Mouse (Mus musculus) spleen, postnatal 36 days (tissue): ENCODE measurements at regions not wholly inside any gene's neighbourhood (a gene's known extent, or its start where the extent isn't known, plus 50 kb on each side); places are given as distances from the start of the nearest gene placed in this dataset.

ENCODE experiments used
- DNase-seq, 2 experiments: peaks; one replicate each; pipeline ENCODE4 v3.0.0; 2022; ENCODE audit warnings: low spot score in 2 of 2, mixed read lengths in 1 of 2

DNA sequence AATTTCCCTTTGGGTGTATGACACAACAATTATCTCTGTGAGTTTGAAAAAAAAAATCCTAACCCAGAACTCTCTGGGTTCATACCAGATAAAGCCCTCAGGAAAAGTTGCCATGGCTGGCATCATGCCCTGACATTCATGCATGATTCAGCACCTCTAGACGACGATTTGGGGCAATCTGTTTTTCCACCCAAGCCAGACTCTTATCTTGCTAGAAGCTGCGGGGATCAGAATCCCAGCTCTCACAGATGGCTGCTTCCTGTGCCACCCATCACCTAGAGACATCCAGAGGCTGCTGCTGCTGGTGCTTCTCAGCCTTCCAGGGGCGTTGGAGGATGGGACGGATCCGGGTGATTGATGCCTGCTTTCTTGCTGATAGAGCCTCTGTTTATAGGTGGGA is 209.2 kb downstream of the Cd47 start:
- no peak for DNase-seq

DNA sequence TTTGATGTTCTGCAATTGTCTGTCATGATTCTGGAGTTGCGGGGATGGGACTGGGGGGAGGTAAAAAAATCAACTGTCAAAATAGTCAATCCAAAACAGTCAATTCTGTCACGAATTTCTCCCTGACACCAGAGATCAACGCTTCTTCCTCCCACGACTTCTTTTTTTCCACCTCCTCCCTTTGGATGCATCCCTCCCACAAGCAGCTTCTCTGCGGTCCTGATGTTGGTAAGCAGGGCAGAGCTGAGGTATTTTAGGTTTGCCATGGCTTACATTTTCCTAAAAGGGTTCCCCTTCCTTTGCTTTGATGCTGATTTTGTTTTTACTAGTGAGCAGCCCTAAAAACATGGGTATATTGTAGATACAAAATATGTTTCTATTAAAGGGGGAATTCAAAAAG is 209.7 kb downstream of the Cd47 start:
- DNase-seq: no peak

DNA sequence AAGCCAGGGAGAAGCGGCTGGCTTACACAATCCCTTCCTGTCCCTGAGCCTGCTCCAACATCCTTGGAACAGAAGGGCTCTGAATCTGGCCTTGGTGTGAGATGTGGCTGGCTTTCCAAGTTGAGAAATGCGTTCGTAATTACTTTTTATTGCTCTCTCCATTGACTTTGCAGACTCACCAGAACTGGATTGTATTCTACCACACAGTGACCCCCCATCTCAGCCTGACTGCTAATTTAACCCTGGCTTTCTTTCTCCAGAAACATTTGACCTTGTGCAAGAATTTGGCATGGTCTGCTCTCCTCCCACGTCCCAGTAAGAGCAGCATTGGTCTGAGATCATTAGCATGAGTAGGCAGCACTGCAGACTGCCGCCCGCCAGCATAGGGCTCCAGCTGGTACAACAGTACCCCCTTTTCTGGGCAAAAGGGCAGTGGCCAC is 210.2 kb downstream of the Cd47 start:
- peak; percentile 6 to 8 for DNase-seq

DNA sequence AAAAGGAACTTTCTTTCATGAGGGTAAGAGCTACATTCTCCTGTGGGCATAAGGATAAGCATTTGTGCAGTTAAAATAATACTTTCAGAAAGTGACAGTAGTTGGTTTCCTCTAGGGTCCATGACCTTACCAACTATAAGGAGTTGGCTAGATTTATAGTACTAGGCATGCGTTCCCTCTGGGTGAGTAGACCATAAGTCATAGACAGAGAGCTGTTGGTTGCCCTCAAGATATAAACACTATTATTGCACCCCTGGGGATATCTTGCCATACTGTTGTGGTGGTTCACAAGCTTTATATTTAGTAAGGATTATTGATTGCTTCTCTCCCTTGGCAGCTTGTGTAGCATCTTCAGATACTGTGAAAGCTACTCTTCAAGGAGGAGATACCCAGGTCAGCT is 223.6 kb downstream of the Cd47 start:
- DNase-seq: no peak

DNA sequence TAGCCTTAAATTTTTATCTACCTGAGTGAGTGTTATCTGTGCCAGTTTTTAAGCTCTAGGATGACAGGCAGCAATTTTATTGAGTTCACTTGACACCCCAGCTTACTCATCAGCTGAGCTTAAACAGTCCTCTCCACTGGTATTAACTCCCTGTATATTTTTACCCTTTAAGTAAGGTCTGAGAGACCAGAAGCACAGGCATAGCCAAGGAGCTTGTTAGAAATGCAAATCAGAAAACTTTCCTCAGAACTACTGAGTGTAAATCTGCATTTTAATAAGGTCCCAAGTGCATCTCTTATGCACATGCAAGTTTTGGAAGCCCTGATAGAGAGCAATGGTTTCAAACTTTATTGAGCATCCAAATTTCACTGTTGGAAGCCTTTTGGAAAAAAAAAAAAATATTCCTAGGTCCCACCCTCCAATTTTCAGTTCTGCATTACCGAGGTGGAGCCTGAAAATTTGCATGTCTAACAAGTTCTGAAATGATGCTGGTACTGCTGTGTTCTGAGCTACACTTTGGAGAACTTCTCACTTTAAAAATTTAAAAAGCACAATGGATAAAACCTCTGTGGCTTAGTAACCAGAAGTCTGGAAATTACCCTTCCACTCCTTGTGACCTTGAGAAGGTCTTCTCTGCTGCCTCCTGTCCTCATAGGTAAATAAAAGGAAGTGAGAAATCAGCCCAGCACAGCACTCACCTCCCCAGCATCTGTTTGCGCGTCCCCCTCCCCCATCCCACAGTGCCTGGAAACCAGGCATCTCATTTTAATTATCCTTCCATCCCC is 226.0 kb downstream of the Cd47 start:
- DNase-seq: peak; percentile 54 to 55

DNA sequence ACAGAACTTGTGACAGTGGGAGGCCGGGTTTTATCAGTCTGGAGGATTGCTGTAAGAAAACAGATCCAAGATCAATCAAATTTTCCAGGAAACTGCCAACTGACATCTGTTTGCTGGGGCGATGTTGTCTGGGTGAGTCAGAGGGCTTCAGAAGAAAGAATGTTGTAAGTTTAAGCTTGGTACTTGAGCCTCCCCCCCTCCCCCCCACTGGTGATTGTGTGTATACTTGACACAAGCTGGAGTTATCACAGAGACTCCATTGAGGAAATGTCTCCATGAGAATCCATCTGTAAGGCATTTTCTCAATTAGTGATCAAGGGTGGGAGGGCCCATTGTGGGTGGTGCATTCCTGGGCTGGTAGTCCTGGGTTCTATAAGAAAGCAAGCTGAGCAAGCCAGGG is 226.9 kb downstream of the Cd47 start:
- DNase-seq: no peak

DNA sequence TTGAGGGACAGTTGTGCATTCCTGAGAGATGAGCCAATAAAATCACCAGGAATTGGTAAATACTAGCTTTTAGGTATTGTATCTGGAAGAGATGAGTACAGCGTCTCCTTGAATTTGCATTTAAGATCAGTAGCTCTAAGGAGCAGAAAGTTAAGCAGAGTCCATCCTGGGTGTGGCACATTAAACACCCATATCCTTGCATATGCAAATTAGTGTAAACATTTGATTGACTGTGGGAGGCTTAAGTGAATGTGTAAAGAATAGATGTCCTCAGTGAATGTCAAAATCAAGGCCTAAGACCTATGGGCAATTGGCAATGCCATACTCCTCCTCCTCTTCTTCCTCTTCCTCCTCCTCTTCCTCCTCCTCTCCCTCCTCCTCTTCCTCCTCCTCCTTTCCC is 229.4 kb downstream of the Cd47 start:
- no peak for DNase-seq

DNA sequence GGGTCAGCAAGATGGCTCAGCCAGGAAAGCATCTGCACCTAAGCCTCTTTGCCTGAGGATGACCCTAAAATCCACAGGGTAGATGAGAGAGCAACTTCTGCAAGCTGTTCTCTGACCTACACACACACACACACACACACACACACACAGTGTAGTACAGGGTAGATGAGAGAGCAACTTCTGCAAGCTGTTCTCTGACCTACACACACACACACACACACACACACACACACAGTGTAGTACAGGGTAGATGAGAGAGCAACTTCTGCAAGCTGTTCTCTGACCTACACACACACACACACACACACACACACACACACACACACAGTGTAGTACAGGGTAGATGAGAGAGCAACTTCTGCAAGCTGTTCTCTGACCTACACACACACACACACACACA is 230.0 kb downstream of the Cd47 start:
- DNase-seq: peak; percentile 20 to 28

DNA sequence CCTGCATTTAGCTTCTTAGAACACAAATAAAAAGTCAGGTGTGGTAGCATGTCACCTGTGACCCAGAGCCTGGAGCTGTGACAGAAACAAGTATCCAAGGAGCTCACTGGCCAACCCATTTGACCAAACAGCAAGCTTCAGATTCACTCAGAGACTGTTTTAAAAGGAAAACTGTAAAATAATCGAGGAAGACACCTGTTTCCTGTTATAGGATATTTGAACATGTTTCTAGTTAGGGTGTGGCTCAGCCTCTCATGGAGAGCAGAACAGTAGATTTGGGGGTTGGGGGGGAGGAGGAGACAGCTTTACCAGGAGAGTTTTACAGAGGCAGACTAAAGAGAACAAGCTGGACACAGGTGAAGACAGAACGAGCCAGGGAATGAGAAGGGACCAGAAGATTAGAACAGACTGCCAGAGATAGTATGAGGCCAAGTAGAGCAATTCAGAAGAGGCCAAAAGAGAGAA is 230.6 kb downstream of the Cd47 start:
- DNase-seq: no peak

DNA sequence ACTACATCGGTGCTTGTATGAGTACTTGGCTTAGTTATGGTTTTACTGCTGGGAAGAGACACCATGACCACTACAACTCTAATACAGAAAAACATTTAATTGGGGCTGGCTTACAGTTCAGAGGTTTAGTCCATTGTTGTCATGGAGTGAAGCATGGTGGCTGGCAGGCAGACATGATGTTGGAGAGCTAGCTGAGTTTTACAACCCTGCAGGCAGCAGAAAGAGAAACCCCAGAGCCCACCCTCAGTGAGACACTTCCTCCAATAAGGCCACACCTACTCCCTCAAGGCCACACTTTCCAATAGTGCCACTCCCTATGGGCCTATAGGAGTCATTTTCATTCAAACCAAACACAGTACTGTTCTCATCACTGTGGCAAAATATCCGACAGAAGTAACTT is 232.5 kb downstream of the Cd47 start:
- DNase-seq: no peak

DNA sequence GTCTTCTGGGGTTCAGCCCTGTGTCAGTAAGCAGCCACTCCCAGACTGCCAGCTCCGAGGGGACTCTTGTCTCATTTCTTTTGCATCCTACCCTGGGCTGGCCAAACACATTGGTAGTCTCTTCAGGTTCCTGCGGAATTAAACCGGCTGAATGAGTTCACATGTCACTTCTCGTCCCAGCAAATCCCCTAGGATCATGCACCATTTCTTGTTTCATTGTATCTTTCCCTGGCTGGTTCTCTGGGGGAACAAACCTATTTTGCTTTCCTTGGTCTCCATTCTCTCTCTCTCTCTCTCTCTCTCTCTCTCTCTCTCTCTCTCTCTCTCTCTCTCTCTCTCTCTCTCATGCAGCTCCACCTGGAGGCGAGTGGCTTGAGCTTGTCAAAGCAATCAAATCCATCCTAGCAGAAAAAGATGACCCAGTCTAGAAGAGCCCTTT is 236.0 kb downstream of the Cd47 start:
- DNase-seq: peak in 1 of 2 experiments; percentile 14

DNA sequence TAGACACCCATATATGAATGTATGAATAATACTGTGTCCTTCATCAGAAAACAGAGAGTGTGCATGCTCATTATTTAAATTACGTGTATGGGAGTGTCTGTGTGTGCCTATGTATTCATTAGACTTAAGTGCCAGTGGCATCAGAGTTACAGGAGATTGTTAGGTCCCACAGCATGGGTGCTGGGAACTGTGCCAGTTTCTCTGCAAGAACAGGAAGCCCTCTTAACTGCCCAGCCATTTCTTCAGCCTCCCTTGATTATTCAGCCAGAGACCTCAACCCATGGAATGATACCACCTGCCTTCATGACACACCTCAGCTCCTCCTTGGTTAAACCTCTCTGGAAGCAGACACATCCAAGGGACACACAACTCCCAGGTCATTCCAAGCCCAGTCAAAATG is 243.8 kb downstream of the Cd47 start:
- DNase-seq: no peak

DNA sequence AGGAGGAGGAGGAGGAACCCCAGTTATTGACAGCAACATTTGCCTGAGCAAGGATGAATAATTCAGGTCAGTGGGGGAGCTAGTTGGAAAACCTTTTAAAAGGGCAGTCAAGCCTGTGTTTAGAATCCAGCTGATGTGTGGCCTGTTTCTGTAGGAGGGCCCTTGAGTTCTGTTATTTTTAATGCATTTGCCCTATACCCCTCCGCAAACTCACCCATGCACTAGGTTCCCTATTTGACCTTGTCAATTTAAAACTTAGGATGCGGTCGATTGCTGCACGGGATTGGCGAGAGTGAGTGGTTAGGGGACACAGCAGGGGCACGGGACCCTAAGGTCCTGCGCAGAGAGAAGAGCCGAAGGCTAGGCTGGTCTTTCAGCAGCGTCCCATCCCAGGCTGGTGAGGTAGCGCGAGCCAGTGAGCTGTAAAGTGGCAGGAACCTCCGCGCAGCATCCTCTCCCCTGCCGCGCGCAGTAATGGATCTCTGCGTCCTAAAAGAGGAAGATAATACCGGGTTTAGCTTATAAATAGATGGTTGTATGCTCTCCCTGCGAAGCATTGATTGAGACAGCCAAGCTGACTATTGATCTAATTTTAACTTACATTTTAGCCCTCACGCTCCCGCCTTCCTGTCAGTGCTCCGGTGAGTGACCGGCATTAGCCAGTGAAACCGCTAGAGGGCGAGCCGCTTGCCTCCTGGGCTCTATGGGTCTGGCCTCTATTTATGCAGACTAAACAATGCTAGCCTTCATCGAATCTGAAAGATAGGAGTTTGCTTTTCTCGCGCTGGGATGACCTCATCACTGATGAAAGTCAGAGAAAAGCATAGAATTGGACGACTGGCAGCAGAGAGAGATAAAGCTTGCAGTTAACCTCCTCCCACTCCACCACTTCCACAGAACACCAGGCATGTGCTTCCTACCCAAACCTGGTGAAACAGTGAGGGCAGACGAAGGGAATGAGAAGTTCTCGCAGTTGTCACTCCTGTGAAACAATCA is 245.5 kb downstream of the Cd47 start:
- peak; percentile 62 to 63 for DNase-seq

DNA sequence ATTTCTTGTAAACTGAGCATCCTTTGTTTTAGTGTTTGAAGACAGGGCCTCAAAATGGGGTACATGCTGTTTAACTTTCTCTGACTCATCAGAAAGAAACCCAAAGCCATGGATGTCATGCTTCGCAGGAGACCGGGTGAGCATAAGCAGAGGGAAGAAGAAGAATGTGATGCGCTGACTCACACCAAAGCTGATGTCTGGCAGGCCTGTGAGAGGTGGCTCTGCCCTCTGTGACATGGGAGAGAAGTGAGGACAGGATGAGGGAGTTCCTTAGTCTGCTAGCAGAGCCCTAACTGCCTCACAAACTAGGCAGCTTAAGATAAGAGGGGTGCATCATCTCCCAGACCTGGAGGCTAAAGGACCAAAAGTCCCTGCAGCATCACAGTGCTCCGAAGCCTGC is 263.2 kb downstream of the Cd47 start:
- no peak for DNase-seq

DNA sequence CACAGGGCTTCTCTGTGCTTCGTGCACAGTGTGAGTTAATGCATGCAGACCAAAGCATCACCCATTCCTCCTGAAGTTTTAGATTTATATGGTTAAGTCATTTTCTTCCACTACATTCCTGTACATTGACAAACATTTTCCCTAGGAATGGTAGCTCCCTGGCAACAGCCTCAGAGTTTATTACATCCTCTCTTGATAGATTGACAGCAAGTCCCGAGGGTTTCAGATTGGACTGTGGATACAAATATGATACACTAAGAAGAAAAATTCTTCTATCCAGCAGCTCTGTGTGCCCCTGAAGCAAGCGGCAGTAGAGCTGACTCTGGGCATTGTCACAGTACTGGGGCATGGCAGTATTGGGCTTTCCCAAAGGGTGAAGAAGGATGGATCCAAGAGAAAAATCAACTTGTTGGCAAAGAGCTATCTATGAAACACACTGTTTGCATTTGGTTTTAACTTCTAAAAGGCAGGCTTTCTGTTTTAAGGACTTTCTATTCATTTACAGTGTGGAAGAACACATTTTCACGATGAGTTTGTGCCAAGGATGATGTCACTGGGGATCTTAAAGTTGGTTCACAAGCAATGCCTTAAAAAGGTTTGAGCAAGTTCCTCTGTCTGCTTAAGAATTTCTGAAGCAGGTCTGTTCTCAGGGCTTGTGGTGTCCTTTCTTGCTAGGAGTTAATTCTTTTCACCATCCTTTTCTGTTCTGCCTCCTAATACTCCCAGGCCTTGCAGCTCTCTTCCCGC is 265.2 kb downstream of the Cd47 start:
- DNase-seq: no peak

DNA sequence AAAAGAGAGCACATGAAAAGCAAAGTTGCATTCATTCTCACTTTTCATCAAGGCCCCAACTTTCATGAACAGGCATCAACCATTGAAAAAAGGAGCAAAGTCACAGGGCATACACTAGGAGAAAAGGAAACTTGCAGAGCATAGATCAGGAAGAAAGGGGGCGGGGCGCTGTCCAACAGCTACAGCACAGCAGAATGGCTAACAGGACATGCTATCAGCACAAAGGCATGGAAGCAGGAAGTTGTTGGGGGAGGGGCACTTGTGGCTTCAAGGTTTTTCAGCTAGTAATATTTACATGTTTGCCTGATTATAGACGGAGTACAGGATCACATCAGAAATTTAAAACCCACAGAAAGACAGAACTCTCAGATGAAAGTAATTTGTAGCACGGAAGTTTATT is 268.7 kb downstream of the Cd47 start:
- DNase-seq: peak; percentile 17 to 25

DNA sequence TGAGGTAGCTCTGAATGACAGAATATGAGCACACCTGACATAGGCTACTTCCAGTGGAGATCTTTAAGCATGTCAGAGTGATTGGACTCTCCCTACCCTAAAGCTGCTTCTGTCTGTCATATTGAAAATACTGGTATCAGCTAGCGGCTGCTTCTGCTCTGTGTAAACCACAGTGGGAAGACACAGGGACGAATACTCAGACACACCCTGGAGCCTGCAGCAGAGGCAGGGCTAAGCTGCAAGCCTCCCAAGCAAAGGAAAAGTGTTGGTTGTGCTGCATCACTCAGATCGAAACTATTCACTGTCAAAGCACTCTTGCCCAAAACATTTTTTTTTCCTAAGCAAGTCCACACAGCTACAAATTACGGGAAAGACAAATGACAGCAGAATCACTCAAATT is 270.4 kb downstream of the Cd47 start:
- DNase-seq: no peak

DNA sequence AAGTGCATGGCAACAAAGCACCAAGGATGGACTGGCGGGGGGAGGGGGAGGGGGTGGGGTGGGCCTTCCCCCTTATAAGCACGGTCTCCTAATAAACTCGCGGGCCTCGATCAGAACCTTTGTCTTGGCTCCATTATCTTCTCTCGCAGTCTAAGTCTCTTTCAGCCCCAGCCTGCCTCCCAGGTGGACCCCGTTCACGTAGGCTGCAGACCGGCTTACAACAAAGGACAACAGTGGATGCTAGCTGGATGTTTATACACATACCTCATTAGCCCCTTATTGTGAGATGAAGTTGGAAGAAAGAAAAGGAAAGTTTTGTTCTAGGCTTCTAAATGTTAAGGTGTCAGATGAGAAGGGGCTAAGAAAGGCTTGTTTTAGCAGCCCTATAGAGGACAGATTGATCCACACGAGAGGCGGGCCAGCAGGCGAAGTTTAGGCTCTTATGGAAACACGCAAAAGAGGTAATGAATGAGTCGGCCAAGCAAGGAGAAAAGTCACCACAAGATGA is 272.6 kb downstream of the Cd47 start:
- DNase-seq: no peak

DNA sequence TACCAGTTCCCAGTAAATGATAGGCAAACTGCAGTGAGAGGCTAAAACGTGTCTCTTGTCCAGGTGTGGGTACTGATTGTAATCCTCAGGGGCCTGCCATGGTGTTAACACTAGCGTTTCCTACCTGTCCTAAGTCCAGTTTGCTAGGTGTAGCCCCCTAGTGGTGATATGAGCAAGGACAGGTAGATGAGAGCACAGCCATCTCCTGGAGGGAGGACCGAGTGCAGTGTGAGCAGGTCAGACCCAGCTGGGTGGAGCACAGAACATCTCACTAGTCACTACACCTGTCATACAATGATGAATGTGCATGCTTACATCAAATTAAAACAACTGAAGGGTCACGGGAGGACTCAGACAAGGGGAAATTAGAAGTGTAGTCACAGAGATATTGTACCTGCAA is 273.6 kb downstream of the Cd47 start:
- peak; percentile 10 to 28 for DNase-seq

DNA sequence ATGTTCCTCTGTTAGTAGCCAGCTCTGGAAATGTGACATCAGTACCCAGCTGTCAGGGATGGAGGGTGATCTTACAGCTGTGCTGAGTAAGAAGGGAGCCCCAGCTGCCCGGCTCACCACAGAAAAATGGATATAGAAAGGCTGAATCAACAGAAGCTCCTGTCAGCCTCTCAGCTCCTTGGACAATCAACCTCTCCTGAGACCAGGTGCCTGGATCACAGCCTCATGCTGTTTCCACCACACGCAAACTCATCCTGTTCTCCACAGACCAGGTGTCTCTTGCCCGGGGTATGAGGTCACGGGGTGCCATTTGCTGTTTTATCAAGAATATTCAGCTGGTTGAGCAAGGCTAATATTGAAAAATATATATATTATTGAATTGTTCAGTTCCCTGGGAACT is 275.3 kb downstream of the Cd47 start:
- DNase-seq: no peak

DNA sequence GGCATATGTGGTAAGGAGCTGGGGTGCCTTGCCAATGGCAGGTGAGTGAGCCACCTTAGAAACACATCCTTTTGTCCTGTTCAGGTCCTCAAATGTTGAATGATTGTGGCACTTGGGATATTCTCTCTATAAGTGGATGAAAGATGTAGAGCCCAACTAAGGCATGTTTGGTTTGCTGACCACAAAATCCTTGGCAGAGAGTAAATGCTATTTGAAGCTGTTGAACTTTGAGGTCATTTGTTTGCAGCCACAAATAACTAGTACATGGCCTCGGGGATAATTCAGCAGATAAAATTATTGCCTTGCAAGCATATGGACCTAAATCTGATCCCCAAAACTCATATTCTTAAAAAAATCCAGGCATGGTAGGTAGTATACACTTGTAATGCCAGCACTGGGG is 281.2 kb downstream of the Cd47 start:
- DNase-seq: no peak

DNA sequence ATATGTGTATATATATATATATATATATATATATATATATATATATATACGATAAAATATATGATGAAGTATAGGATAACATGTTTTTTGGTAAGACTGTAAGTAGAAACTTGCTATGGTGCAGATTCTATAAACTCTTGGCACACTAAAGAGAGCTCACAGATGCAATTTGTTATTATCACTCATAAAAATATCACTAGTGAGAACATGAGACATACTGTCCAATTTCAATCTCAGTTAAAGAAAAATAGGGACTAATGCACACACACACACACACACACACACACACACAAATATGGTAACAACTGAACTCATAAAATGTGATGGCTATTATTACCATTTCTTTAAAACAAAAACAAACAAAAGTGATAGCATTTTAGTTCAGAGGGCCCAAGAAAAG is 292.0 kb downstream of the Cd47 start:
- no peak for DNase-seq
